Mouse (Mus musculus): ENCODE data around the gene U2af1l4.
A peak's percentile ranks its signal among the peaks of the same experiment; 100 is the strongest.

The U2af1l4 gene

DNA sequence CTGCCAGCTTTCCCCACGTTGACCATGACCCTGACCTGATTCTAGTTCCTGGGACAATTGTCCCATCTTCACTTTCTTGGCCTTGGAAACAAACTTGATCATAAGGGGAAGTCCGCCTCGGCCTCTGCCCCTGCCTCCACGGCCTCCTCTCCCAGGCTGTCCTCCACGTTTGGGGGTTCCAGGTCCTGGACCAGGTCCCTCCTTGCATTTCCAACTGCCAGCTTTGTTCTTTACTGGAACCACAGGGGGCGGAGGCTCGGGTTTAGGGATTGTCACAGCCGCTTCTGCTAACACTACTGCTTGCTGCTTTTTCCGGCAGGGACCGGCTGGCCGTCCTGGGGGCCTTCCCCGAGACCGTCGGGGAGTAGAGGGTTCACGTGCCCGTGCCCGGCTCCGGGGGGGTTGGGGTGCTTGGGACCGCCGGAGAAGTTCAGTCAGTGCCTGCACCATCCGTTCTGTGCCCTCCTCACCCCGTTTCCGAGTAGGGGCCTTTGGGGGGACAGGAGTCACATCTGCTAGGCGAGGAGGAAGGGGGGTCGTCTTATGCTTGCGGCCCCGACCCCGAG is 23.4 kb downstream of the U2af1l4 start:
- DNase-seq (ENCODE audit: low spot score in 2 of 2): no peak

DNA sequence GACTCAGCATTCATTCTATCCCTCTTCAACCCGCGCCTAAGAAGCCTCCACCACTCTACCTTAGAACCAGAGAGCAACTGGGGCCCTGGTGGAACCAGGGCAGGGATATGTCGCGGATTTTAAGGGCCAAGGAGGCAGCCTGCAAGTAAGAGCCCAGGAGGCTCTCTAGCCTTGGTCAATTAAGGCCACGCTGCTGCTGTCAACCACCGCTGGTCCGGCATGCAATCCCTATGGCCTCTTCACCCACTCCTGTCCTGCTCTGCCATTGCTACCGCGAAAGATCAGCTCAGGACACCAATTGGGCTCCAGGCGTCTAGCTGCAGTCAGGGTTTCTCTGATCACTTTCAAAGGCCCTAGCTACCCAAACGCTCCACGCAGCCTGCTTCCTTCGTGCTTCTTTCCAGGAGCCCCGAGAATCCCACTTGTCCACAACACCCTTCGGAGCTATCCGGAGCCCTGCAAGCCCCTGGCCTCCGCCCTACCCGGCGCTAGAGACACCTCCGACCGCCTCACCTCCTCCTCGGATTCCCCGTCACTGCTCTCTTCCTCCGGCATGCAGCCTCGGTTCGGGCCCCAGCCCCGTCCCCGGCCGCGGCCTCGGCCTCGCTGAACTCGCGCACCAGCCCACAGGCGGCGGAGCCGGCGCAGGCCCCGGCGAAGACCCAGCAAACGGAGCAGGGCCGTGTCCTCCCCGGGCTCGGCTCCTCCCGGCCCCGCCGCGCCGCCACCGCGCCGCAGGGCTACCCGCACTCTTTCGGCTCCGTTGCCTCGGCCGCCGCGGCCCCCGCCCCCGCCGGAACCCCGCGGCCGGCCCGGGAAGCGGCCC is 25.0 kb downstream of the U2af1l4 start:
- DNase-seq (ENCODE audit: low spot score in 2 of 2): peak; percentile 38 to 50

DNA sequence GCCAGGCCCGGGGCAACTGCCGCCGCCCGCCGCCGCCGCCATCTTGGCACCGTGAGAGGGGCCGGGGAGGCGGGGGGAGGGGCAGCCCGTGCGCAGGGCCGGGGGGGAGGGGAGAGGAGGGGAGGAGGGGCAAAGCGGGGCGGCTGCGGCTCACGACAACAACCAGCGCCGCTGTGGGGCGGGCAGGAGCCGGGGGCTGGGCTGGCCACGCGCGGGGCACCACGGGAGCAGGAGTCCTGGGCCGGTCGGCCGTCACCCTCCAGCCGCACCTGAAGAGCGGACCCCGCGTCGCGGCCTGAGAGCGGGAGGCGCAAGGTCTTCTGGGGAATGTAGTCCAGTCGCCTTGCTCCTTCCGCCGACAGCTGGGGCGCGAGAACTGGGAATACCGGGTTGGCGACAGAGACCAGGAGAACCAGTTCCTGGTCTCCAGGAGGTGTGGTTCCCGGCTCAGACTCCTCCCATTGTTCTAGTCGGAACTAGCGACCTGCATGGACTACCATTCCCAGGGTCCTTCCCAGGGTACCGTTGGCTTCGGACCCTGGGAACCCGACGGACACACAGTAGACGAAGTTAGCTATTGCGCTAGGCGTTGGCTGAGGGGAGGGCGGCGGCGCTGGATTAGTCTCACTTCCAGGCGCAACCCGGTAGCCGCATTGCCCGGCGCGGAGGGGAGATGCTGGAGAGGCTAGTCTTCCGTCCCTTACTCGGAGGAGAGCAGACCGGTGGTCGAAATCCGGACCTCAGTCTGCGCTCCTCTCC is 25.8 kb downstream of the U2af1l4 start, which contains the start of gene Kmt2b:
Gene Kmt2b (minus strand): TSS at position 51 of the 759 bp plus-strand sequence.
- DNase-seq (ENCODE audit: low spot score in 2 of 2): peak; percentile 94 to 95

DNA sequence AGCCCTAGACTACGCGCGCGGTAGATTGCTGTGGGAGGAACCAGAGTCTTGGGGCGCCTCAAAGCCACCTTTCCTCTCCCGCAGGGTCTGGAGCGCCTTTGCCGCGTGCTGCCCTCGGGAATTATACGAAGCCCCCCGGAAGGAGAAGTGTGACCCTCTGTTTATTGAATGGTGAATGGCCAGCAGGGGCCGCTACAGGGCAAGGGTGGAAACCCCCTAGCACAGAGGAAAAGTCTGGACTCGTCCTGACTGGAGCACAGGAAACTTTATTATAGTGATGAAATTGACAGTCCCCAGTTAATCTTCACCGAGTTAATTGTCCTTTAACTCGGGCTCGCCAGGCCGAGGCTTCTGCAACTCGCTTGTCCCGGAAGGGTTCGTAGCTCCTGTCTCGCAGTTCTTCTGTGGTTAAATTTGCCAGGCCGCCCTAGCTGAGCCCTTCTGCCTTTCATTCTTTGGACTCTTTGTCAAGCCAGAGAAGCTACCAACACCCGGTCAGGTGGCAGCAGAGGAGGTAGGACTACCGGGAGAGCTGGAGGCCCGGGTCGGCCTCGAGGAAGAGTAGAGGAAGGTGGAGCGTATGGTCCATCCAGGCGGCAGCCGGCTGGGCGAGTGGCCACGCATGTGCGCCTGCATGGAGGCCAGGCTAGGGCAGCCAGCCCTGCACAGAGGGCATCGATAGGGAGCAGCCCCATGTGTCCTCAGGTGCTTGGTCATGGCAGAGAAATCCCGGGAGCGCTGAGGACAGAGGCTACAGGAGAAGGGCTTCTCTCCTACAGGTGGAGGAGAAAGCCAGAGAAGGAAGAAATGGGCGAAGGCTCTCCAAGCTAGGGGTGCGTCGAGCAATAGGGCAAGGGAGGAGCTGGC is 26.6 kb downstream of the U2af1l4 start:
- peak; percentile 75 to 83 for DNase-seq (ENCODE audit: low spot score in 2 of 2)

DNA sequence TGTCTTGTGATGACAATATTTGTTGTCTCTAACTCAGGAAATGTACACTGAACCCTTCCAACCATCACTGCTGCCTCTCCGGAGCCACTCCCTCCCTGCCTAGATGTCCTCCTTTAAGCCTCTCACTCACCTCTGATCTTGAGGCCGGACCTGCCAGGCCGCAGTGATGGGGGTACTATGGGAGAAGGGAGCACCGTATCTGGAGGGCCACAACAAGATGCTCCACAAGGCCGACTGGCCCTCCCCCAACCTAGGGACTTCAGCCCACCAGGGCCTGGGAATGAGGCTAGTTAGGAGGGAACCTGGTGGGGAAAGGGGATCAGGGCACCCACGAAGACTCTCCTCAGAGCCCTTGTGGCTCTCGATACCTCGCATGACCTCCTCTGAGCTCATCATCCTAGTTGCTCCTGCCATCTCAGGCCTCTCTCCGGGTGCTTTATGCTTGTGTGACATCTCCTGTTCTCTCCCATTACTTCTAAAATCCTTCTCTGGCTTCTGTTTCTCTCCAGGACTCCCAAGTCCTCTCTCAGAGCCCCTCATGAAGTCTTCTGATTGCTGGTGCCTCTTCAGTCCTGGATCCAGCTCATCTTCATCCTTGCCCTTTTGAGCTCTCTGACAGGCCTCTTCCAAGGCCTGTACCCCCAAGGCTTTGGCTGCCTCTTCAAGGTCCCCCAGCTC is 28.0 kb downstream of the U2af1l4 start:
- no peak for DNase-seq (ENCODE audit: low spot score in 2 of 2)

DNA sequence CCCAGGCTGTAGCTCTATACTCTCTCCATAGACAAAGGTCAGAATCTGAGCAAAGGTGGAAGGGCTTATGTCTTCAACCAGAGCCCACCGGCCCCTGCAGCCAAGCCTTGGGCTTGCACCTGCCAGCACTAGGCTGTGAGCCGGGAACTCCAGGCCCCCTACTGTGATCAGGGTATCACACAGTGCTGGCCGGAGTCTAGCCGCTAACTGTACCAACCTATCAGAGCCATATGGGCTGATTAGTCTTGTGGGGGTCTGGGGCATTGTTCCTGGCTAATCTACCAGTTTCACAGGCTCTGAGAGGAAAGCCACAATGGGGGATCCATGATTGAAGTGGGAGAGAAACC is 28.5 kb downstream of the U2af1l4 start:
- DNase-seq (ENCODE audit: low spot score in 2 of 2): no peak

DNA sequence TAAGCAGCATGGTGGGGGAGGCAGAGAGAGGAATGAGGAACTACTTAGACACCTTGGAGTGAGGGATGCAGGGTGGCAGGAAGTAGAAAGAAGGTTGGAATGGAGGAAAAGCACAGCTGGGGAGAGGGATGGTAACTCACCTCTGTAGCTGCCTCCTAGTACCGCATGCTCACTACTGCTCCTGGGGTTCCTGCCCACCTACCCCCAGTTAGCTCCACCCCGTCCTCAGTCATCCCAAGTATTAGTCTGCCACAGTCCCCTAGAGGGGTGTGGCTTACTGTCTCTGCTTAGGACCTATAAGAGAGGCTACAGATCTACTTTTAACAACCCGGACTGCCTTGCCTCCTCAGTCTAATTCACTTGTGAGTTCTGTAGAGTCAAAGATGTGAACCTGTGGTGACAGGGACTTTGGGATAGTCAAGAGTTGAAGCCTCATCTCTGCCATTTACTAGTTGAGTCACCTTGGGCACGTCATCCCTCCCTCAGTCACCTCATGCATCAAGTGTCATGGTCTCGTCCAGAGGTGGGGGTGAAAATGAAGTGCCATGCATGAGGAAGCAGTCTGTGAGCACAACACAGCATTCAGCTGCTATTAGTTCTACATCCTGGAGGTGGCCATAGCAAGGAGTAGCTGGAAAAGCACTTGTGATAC is 29.8 kb downstream of the U2af1l4 start:
- no peak for DNase-seq (ENCODE audit: low spot score in 2 of 2)

DNA sequence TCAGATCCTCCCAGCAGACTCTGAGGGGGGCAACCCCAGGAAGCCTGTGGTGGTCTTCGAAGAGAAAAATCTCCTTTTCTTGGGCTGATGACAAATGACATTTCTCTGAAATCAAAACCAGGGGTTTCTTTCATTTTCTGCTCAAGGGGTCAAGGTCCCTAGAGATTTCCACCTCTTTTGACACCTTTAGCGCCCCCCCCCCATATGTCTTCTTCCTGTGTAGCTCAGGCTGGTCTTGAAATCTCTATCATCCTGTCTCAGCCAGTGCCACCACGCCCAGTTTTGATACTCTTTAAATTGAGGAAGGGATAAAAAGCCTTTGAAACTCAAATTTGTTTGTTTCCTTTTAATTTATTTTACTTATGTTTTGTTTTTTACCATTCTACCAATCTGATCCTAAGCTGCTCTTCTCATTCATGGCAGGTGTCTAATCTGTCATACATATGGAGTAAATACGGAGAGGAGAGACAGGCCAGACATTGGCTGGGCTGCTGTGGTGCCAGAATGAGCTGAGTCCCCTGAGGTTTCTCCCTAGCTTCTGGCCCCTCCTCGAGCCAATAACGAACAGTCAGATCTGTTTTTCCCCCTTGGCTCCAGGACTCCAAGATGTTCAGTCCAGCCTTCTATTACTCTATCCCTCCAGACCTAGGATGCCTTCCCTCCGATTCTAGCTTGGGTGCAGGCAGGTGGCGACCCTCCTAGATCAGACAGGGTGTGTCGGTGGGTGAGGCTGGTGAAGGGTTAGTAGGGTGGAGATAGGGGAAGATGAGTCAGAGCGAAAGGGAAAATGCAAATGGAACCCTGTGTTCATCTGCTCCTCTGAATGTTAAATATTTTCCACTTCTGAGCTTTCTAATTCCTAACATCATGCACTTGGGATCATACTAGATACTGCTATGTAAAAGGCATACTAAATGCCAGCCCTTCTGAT is 30.7 kb downstream of the U2af1l4 start:
- DNase-seq (ENCODE audit: low spot score in 2 of 2): no peak

DNA sequence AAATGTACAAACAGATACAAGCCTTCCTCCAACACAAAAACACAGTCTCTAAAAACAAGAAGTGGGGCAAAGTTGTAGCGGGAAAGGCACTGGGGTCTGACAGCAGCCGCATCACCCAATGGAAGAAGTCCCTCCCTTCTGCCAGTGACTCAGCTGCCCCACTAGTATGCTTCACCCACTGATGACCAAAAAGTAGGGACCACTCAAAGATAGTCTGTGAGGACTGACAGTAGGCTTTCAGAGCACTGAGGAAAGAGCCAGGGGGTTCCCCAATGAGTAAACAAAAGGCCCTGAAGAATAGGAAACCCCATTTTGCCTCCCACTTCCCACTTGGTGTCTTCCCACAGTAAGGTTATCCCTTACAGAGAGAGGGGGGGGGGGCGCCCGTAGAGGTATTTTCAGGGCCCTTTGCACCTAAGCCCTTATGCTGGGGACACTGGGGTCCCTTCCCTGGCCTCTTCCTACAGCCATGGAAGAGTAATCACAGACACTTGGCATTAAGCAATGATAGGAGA is 31.5 kb downstream of the U2af1l4 start:
- DNase-seq (ENCODE audit: low spot score in 2 of 2): no peak

DNA sequence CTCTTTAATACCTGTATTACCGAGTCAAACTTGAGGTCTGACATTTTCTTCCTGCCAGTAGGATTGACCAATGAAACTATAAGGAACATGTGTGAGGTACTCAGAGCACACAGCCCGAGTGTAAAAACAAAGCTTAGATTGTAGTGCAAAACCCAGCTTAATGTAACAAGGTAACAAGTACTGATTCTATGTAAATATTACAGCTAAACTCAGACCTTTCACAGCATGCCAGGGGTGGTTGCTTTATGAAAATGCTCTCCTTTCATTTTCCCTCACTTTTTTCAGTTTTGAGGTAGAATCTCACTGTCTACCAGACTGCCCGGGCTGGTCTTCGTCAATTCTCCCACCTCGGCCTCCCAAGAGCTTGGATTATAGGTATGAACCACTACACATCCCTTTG is 33.0 kb downstream of the U2af1l4 start:
- DNase-seq (ENCODE audit: low spot score in 2 of 2): no peak

DNA sequence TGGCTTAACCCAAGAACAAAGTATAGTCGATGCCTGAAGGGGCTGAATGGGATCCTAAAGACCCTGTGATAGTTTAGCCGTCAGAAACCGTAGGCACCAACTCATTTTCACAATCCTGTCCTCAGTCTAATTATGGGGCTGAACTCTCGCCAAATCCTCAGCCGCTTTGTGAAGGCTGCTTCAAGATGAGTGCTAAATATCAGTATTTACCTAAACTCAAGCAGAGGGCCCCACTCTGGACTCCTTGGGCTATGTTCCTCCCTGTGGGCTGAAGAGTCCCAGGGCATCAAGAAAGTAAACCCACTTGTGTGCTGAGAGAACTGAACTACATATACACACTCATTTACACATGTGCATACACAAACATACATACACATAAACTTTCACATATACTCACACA is 33.7 kb downstream of the U2af1l4 start:
- no peak for DNase-seq (ENCODE audit: low spot score in 2 of 2)

DNA sequence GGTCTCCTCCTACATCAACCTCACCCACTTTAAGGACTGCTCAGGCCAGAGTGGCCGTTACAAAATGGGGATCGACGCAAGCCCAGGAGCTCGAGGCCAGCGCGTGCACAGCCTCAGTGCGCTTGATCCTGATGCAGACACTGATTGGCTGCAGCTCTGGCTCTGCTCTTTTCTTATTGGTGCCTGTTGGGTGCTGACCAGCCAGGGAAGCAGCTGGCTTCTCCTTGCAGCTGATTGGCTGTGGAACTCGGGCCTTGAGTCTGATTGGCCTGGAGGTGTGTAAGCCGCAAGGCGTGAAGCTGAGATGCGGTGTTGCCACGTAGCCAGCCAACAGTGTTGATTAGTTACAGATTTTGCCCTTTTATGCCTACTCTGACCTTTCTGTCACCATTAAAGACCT is 35.7 kb downstream of the U2af1l4 start, which contains the start of gene Zbtb32:
Gene Zbtb32 (minus strand): TSS at position 124 of the 400 bp plus-strand sequence.
- no peak for DNase-seq (ENCODE audit: low spot score in 2 of 2)

DNA sequence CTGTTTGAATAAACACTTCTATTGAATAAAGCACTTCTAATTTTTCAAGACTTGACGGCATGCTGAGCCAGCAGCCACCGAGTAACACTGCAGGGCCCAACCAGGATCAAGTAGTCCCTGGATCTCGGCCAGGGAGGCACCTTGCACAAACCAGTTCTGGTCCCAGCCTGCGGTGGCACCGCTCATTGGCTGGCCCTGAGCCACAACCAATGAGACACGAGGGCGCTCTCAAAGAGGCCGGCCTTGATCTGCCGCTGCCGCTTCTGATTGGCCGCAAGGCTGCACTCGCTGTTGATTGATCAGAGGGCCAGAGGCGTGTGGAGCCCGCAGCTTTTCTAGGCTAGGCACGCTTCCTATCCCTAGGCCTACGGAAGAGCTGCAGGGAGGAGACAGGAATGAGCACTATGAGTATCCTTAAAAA is 36.8 kb downstream of the U2af1l4 start:
- DNase-seq (ENCODE audit: low spot score in 2 of 2): peak; percentile 90 to 92

DNA sequence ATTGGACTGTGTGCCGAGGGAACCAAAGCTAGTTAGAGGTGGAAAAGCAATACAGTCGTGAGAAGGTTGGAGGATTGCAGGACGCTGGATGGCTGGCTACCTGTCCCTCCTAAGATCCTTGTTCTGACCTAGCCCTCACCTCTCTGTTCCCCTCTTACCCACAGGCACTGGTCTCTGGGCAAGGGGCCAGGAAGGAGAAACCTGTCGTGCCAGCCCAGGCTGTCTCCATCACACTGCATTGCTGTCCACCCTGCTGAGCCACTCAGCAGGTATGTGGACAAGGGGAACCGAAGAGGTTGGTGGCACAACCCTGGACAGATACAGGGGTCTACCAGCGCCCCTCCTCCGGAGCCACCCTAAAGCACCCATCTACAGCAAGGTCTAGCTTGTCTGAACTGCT is 37.5 kb downstream of the U2af1l4 start:
- DNase-seq (ENCODE audit: low spot score in 2 of 2): no peak

DNA sequence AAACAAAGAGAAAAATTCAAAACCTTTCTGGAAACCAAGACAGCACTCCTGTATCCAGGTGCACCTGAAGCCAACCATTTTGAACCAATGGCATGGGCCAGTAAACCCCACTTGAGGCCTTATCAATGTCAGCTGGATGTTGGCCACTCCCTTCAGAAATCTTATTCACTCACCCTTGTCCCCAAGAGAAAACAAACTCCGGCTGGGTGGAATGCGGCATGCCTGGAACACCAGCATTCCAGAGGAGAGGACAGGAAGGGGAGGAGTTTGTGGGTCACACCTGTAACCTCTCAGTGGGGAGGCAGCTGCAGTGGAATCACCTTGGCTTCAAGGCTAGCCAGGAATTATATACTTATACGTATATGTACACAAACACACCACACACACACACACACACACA is 39.5 kb downstream of the U2af1l4 start:
- DNase-seq (ENCODE audit: low spot score in 2 of 2): no peak

DNA sequence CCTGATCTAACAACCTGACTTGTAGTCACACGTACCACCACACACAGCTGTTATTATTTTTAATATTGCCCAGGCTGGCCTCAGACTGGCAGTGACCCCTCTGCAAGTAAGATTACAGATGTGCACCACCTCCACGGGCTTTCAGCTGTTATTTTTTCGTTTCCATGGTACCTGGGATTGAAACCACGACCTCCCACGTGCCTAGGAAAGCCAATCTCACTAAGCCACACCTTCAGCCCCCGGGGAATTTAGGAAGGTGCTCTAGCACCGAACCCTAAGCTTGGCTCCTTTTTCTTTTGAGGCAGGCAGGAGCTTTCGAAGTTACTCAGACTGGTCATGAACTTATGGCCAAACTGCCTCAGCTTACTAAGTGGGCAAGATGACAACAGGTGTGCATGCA is 41.3 kb downstream of the U2af1l4 start:
- no peak for DNase-seq (ENCODE audit: low spot score in 2 of 2)

DNA sequence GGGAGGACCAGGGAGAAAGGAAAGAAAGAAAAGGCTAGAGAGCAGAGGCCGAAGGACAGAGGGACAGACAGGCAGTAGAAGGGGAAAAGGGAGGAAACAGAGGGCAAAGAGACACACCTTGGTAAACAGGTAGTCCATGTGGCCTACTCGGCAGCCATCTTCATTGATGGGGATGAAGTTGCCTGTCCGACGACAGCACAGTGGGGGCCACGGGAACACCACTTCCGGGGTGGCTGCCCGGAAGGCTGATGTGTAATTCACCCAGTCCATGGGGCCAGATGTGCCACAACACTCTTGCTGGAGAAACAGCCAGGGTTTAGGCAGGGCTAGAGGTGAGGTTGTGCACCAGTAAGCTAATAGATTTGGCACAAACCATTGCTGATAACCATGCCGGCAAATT is 41.8 kb downstream of the U2af1l4 start:
- no peak for DNase-seq (ENCODE audit: low spot score in 2 of 2)

DNA sequence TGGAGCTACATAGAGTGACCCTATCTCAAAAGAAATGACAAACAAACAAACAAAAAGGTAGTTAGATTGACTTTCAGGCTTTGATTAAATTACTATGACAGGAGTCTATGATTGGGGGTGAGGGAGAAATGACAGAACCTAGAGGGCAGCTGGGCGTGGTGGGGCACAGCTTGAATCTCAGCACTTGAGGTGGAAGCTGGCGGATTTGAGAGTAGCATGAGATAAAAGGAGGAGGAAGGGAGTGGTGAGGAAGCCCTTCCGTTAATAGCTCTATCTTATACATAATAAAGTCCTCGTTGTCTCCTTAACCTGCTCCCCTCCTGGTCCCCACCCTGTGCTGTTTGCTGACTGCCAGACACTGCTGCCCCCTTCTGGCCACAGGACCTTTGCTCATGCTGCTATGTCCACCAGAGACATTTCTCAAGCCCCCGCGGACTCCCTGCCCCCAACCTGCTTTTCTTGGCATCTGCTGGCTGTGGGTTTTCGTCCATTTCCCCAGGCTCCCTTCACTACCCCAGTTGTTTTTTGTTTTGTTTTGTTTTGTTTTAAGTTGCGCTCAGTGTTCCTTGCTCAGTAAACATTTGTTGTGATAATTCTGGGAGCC is 44.7 kb downstream of the U2af1l4 start:
- peak in 1 of 2 experiments; percentile 34 for DNase-seq (ENCODE audit: low spot score in 2 of 2)

DNA sequence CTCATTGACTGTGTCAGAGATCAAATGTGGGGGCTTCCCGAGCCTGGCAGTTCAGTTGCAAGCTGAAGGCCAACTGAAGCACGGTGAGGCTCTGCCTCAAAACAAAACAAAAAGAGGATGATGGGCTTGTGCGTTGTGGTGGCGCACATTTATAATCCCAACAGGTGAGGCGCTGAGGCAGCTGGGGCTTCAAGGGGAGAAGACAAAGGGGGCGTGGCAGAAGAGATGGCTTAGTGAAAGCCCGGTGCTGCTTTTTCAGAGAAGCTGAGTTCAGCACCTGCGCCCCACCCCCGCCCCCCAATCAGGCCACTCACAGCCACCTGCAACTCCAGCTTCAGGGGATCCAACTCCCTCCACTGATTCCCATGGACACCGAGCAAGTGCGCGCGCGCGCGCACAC is 45.4 kb downstream of the U2af1l4 start:
- no peak for DNase-seq (ENCODE audit: low spot score in 2 of 2)

All from right cerebral cortex, adult 2 months (tissue).